Mouse (Mus musculus) liver, embryonic 12.5 days (tissue): Measurements from ENCODE around the gene Cyp1b1. TPM values are rescaled to one million over a fixed set of nuclear protein-coding genes. Genes with fewer than 3 reads are reported as not detected.

Experiments used
- ATAC-seq: fragments of 200-750 bp; cut with Nextera tagmentation; 2 replicates; pipeline ENCODE4 v1.8.0; 2017; ENCODE audit warnings: moderate number of reproducible peaks, mild to moderate bottlenecking, moderate library complexity
- H3K27ac ChIP-seq: fragments of 300-500 bp; sonication (generic); 2 replicates; pipeline ENCODE4 v1.5.1; 2016; ENCODE audit warnings: mild to moderate bottlenecking
- H3K27me3 ChIP-seq: fragments of 300-500 bp; sonication (generic); replicated peaks from 2 replicates; pipeline ENCODE4 v1.6.1; 2016; ENCODE audit warnings: mild to moderate bottlenecking, moderate library complexity
- H3K36me3 ChIP-seq: fragments of 300-500 bp; sonication (generic); 2 replicates; pipeline ENCODE4 v1.6.1; 2016; ENCODE audit warnings: mild to moderate bottlenecking, moderate library complexity
- H3K4me1 ChIP-seq: fragments of 300-500 bp; sonication (generic); 2 replicates; pipeline ENCODE4 v1.6.1; 2016
- H3K4me2 ChIP-seq: fragments of 300-500 bp; sonication (generic); 2 replicates; pipeline ENCODE4 v1.6.1; 2016; ENCODE audit warnings: mild to moderate bottlenecking, moderate library complexity
- H3K4me3 ChIP-seq: fragments of 300-500 bp; sonication (generic); 2 replicates; pipeline ENCODE4 v1.5.1; 2016; ENCODE audit warnings: mild to moderate bottlenecking, moderate library complexity
- H3K9ac ChIP-seq: fragments of 300-500 bp; sonication (generic); 2 replicates; pipeline ENCODE4 v1.6.1; 2016; ENCODE audit warnings: mild to moderate bottlenecking, moderate library complexity
- H3K9me3 ChIP-seq: fragments of 300-500 bp; sonication (generic); replicated peaks from 2 replicates; pipeline ENCODE4 v1.6.1; 2016; ENCODE audit warnings: mild to moderate bottlenecking, moderate library complexity
- WGBS: fragments of 180-500 bp; shearing (Covaris S2); methylation state at CpG from one replicate; pipeline ENCODE4 v1.1.7; 2016; ENCODE audit not compliant: insufficient replicate concordance; 5-methylcytosine and 5-hydroxymethylcytosine counted together
- polyA plus RNA-seq: library from polyadenylated mRNA; unstranded; fragments of >200 nt; fragmentation: Nextera tagmentation; extraction: Ambion mirVana; gene quantifications from 2 replicates; pipeline ENCODE4 v1.2.1, GENCODE M21; 2016

The Cyp1b1 gene
- polyA plus RNA-seq, 1 experiment from 2014 or later, result 2.6 TPM

DNA sequence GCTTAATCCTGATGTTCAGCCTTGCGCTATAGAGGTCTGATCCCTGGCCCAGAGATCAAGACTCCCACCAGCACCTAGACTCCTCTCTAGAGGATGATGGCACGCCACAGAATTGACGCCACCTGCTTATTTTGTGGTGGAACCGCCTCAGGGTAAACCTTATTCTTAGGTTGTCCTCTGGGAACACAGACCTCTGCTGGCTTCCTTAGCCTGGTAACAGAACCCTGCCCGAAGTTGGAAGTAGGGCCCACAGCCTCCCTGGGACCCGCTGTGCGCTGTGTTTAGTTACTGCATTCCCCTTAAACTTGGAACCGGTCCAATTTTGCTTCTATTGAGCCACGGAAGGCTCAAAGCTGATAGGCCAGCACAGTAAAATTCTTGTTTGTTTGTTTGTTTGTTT is 2.3 kb downstream of the Cyp1b1 start:
- no peak overlapping the region for H3K4me2 ChIP-seq
- no peaks in the 10 kb centered on the region for H3K9me3 ChIP-seq
- no peak for ATAC-seq
- no peak overlapping the region for H3K27ac ChIP-seq
- H3K36me3 ChIP-seq, result no peaks in the 10 kb centered on the region
- H3K4me3 ChIP-seq, result no peak overlapping the region
- peaks cover 78% of the 10 kb centered on the region for H3K27me3 ChIP-seq
- H3K9ac ChIP-seq, result no peak overlapping the region
- WGBS, result 13% methylated on average over 9 of the region's 9 CpGs
- H3K4me1 ChIP-seq, result peaks cover 17% of the 10 kb centered on the region; the same call in 1 of the 2 replicates

DNA sequence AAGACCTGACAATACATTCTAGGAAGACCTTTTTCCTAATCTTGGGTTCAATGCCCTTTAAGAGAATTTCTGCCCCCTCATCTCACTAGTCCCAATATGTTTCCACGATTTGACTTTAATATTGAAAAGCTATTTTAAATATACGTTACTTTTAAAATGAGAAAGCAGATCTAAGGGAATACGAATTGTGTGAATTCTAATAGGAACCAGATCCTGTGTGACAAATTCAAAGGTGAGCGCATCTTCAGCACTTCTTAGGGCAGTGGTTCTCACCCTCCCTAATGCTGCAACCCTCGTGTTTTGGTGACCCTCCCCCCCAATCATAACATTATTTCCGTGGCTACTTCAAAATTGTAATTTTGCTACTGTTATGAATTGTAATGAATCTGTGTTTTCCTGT is 2.9 kb downstream of the Cyp1b1 start:
- 20% methylated on average over 6 of the region's 6 CpGs for WGBS
- H3K27me3 ChIP-seq, result peaks cover 72% of the 10 kb centered on the region
- no peak overlapping the region for H3K4me3 ChIP-seq
- peaks cover 17% of the 10 kb centered on the region; the same call in 1 of the 2 replicates for H3K4me1 ChIP-seq
- no peaks in the 10 kb centered on the region for H3K36me3 ChIP-seq
- ATAC-seq, result no peak
- H3K9ac ChIP-seq, result no peak overlapping the region
- H3K4me2 ChIP-seq, result no peak overlapping the region
- H3K27ac ChIP-seq, result no peak overlapping the region
- H3K9me3 ChIP-seq, result no peaks in the 10 kb centered on the region

DNA sequence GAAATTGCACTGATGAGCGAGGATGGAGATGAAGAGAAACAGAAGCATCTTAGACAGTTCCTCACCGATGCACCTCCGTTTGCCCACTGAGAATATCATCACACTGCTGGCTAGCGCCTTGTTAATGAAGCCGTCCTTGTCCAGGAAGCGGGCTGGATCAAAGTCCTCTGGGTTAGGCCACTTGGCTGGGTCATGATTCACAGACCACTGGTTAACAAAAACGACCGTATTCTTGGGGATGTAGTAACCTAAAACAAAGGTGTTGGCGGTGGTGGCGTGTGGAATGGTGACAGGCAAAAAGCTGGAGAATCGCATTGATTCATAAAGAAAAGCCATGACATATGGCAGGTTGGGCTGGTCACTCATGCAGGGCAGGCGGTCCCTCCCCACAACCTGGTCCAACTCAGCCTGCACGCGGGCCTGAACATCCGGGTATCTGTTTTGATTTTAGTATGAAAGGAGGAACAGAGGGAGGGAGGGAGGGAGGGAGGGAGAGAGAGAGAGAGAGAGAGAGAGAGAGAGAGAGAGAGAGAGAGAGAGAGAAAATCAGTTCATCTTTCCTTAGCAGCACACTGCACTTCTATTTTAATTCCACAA is 4.5 kb downstream of the Cyp1b1 start:
- Histone ChIP-seq H3K36me3 (no peaks in the 10 kb centered on the region), H3K9me3 (no peaks in the 10 kb centered on the region), H3K27ac (no peak overlapping the region), H3K9ac (no peak overlapping the region), H3K4me1 (peaks cover 13% of the 10 kb centered on the region; the same call in 1 of the 2 replicates), H3K27me3 (peaks cover 56% of the 10 kb centered on the region), H3K4me2 (no peak overlapping the region), H3K4me3 (no peak overlapping the region)
- 22% methylated on average over 15 of the region's 15 CpGs for WGBS
- no peak for ATAC-seq

DNA sequence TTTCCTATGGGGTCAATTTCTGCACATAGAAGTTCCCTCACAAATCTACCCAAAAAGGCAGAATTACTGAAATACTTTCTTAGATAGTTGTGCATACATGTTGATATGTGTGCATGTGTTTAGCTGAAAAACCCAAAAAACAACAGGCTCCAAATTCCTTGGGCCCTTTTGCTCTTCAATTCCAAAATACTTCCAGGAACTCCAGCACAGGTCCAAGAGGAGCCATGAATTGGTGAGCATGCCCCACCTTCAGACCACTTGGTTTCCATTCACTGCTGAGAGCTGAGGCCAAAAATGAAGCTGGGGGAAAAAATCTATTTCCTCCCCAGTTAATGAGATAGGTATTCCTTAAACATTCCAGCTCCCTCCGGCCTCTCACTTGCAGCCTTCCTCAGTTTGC is 5.1 kb downstream of the Cyp1b1 start:
- Histone ChIP-seq H3K4me2 (no peak overlapping the region), H3K4me1 (peaks cover 9% of the 10 kb centered on the region; the same call in 1 of the 2 replicates), H3K9ac (no peak overlapping the region), H3K36me3 (no peaks in the 10 kb centered on the region), H3K9me3 (no peaks in the 10 kb centered on the region), H3K27me3 (peaks cover 50% of the 10 kb centered on the region), H3K27ac (no peak overlapping the region), H3K4me3 (no peak overlapping the region)
- no peak for ATAC-seq
- 34% methylated on average over 1 of the region's 1 CpGs for WGBS

DNA sequence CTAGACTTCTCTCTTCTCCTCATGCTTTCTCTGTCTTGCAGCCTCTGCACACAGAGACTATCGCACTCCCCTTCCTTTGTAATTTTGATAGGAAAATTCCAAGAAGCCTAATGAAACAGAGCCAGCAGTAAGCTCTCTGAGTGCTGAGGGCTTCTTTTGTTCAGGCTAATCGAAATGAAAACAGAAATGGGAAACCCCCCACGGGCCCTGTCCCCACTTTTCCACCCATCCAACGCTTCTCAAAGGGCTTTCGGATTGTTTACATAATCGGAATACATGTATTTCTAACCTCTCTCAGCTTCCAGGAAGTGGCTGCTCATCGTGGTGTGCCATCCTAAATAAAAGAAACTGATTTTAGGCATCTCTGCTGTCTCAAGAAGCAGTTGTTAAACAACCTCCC is 6.7 kb downstream of the Cyp1b1 start:
- Histone ChIP-seq H3K4me2 (no peak overlapping the region), H3K4me3 (no peak overlapping the region), H3K9ac (no peak overlapping the region), H3K9me3 (no peaks in the 10 kb centered on the region), H3K27ac (no peak overlapping the region), H3K27me3 (peaks cover 34% of the 10 kb centered on the region), H3K4me1 (no peaks in the 10 kb centered on the region), H3K36me3 (no peaks in the 10 kb centered on the region)
- WGBS, result 36% methylated on average over 7 of the region's 7 CpGs
- no peak for ATAC-seq

DNA sequence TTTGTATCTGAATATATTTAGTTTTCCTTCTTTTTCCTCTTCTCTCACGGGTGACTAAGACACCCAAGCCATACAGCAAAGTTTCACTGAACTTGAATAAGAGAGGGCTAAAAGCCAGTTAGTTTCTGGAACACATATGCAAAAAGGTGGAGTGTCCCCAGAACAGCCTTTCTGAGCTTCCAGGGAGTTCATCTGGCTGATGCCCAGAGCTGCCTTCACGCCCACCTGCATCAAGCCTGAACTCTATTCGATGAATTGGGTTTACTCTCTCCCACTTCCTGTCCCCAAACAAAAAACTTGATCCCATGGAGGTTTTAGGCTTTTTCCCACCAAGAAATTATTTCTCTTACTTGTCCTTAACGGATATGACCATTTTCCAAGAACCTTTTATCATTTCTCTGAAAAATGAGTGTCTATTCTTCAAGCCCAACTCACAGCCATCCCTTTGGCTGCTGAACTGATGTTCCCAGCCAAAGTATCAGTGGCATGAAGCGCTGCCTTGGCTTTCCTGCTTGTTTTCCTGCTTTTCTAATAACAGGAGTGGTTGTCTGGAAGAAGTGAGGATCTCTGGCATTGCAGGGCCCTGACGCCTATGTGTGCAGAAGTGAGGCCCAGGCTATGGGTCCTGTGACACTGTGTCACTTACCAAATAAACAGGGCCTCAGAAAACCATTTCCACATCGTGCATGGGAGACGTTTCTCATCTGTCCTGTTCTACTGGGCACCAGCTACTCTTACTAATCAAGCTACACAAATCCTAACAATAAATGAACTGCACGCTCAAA is 9.0 kb downstream of the Cyp1b1 start:
- Histone ChIP-seq H3K27me3 (peaks cover 14% of the 10 kb centered on the region), H3K9ac (no peak overlapping the region), H3K4me3 (no peak overlapping the region), H3K36me3 (no peaks in the 10 kb centered on the region), H3K9me3 (no peaks in the 10 kb centered on the region), H3K4me1 (no peaks in the 10 kb centered on the region), H3K4me2 (no peak overlapping the region), H3K27ac (no peak overlapping the region)
- ATAC-seq, result no peak
- WGBS, result 59% methylated on average over 9 of the region's 9 CpGs

DNA sequence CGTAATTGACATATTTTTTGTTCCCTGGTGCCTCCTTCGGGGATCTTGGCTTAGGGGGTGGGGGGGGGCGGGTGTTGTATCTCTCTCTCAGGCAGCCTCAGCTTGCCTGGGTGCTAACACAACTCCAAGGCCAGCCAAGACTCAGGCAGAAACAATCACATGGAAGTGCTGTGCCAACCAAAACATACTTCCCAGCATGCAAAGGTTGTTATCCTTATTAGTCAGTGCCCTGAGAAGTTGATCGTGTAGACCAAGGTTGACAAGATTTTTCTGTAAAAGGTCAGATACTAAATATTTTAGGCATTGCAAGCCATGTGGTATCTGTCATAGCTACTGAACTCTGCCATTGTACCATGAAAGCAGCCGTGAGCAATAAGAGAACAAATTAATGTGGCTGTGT is 14.0 kb downstream of the Cyp1b1 start:
- Histone ChIP-seq H3K4me1 (no peaks in the 10 kb centered on the region), H3K9ac (no peak overlapping the region), H3K27me3 (no peaks in the 10 kb centered on the region), H3K4me3 (no peak overlapping the region), H3K27ac (no peak overlapping the region), H3K4me2 (no peak overlapping the region), H3K36me3 (no peaks in the 10 kb centered on the region), H3K9me3 (no peaks in the 10 kb centered on the region)
- WGBS, result 80% methylated on average over 5 of the region's 5 CpGs
- no peak for ATAC-seq

DNA sequence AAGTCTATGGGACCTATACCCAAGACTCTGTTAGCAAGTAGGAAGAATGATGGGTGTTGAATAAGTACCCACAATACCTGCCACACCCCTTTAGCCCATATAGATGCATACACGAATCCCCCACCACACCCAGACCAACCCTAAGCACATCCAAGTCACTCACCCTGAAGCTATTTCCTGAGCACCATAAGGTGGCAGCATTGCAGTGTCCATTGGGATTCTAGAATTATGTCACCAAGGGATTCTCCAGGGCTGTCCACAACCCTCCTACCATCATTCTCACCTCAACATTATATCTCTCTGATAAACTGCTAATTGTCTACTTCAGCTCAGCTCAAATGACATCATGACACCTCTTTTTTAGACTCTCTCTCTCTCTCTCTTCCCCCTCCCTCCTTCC is 15.7 kb downstream of the Cyp1b1 start:
- H3K9ac ChIP-seq, result no peak overlapping the region
- H3K4me3 ChIP-seq, result no peak overlapping the region
- WGBS, result 17% methylated on average over 1 of the region's 1 CpGs
- H3K27me3 ChIP-seq, result no peaks in the 10 kb centered on the region
- H3K4me1 ChIP-seq, result no peaks in the 10 kb centered on the region
- no peaks in the 10 kb centered on the region for H3K9me3 ChIP-seq
- no peak overlapping the region for H3K4me2 ChIP-seq
- no peak overlapping the region for H3K27ac ChIP-seq
- no peak for ATAC-seq
- no peaks in the 10 kb centered on the region for H3K36me3 ChIP-seq

DNA sequence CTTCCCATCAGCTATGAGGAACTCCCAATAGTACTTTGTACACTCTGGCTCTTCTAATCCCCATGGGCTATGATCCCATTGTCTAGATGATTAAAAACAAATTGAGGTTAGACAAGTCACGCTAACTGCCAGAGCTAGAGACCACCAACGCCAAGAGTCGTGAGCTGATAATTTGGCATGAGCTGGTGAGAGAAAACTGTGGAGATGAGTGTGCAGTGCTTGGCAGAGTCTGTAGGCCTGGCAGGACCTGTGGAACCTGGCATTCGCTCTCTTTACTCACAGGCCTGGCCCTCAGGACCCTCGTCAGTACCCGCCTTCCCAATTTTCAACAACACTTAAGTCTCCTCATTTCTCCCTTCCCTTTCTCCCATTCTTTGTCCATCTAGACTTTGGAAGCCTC is 19.3 kb downstream of the Cyp1b1 start:
- H3K9me3 ChIP-seq, result no peaks in the 10 kb centered on the region
- H3K9ac ChIP-seq, result no peak overlapping the region
- no peaks in the 10 kb centered on the region for H3K36me3 ChIP-seq
- H3K4me3 ChIP-seq, result no peak overlapping the region
- H3K4me2 ChIP-seq, result no peak overlapping the region
- H3K27ac ChIP-seq, result no peak overlapping the region
- WGBS, result 77% methylated on average over 6 of the region's 6 CpGs
- no peaks in the 10 kb centered on the region for H3K4me1 ChIP-seq
- ATAC-seq, result no peak
- no peaks in the 10 kb centered on the region for H3K27me3 ChIP-seq

DNA sequence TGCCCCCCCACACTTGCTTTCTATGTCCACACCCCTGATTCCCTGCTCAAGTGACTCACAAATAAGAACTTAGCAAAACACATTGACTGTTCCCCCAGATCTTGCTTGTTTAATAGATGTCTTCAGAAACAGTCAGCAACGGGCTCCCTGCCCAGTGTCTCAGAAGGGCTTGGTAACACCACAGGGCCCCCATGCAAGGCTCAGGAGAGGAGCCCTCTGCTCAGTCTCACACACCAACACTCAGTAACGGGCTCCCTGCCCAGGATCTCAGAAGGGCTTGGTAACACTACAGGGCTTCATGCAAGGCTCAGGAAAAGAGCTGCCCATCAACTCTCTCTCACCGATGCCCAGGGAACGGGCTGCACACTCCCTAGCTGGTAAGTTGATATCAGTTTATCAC is 19.8 kb downstream of the Cyp1b1 start:
- H3K4me3 ChIP-seq, result no peak overlapping the region
- no peak overlapping the region for H3K27ac ChIP-seq
- 69% methylated on average over 4 of the region's 4 CpGs for whole genome bisulfite sequencing
- no peaks in the 10 kb centered on the region for H3K27me3 ChIP-seq
- no peak overlapping the region for H3K4me2 ChIP-seq
- H3K9ac ChIP-seq, result no peak overlapping the region
- H3K9me3 ChIP-seq, result no peaks in the 10 kb centered on the region
- H3K4me1 ChIP-seq, result no peaks in the 10 kb centered on the region
- no peak for ATAC-seq
- no peaks in the 10 kb centered on the region for H3K36me3 ChIP-seq

DNA sequence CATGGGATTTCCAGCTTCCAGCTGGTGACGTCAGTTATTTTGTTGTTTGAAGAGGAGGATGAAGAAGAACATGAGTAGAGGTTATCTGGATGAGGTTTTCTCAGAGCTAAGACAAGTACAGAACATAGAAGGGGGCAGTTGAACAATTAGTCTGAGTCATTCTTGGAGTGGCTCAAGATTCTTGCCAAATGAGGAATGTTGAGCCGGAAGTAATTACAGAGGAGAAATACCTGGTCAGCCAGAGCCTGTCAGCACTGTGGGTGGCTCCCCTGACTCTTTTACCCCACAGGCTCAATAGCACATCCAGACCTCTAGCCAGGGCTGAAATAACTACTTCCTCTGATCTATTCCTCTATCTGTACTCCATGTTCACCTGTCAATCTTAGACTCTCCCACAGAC is 44.0 kb downstream of the Cyp1b1 start:
- ATAC-seq, result no peak
- no peaks in the 10 kb centered on the region for H3K9me3 ChIP-seq
- no peak overlapping the region for H3K27ac ChIP-seq
- no peak overlapping the region for H3K4me2 ChIP-seq
- H3K36me3 ChIP-seq, result no peaks in the 10 kb centered on the region
- H3K4me1 ChIP-seq, result no peaks in the 10 kb centered on the region
- no peak overlapping the region for H3K4me3 ChIP-seq
- 68% methylated on average over 2 of the region's 2 CpGs for WGBS
- H3K9ac ChIP-seq, result no peak overlapping the region
- no peaks in the 10 kb centered on the region for H3K27me3 ChIP-seq

DNA sequence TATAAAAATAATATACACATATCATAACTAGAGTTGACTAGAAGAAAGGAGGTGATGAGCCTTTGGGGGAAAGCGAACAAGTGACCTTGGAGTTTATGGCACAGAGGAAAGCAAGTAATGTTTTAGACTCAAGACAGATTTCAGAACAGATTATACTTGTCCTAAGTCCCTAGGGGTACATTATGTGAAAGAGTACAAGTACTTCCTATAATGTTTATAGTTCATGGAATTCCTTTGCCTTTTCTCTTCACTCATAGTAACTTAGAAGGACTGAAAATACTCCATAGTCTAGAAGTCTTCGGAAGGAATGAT is 50.8 kb downstream of the Cyp1b1 start:
- Histone ChIP-seq H3K4me1 (no peaks in the 10 kb centered on the region; the same call in 1 of the 2 replicates), H3K36me3 (no peaks in the 10 kb centered on the region), H3K4me3 (no peak overlapping the region), H3K27me3 (no peaks in the 10 kb centered on the region), H3K27ac (no peak overlapping the region), H3K9me3 (no peaks in the 10 kb centered on the region), H3K9ac (no peak overlapping the region), H3K4me2 (no peak overlapping the region)
- no peak for ATAC-seq
- 80% methylated on average over 2 of the region's 2 CpGs for WGBS
